Mouse (Mus musculus): ENCODE results near the gene Pxdn. TPM values are rescaled to one million over a fixed set of nuclear protein-coding genes. Genes with fewer than 3 reads are reported as not detected.

Pxdn gene
- total RNA-seq, 2 experiments from 2014 or later = 63.9 to 69.6 TPM

DNA sequence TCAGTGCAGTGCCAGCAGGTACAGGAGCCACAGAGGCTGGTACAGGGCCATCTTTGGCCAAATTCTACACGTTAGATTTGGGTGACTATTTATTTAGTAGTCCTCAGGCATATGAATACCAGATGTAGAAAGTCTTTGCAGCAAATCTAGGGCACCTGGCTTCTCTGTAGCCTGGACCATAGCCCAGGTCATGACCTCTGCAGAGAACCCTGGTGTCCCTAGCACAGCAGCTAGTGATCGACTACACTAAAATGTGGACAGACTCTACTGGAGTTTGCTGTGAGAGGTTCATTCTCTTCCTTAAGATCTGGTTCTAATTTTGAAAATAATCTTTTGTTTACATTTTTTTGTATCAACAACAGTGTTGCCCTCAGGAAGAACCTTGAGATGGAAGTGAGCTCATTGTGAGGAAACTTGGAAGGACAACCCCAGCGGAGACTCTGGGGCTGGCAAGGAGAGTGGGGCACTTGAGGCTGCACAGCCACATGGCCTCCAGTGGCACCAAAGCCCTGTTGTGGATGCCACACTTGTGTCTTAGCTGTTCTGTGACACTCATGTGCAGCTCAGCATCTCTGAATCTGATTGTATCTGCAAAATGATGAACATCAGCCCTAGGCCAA lies 90.4 kb downstream of the Pxdn start:
- DNase-seq = no peak

GRCm38 (mm10) chr12:30029111-30029510 lies 91.7 kb downstream of the Pxdn start:
- DNase-seq = no peak

GRCm38 (mm10) chr12:30030571-30030970 lies 93.2 kb downstream of the Pxdn start:
- DNase-seq = no peak

GRCm38 (mm10) chr12:30034681-30035080 lies 97.3 kb downstream of the Pxdn start:
- no peak for DNase-seq

- no peak for DNase-seq
Measured at GRCm38 (mm10) chr12:30035406-30035805, 98.0 kb downstream of the Pxdn start.

- no peak for DNase-seq
Measured at GRCm38 (mm10) chr12:30035841-30036568, 98.6 kb downstream of the Pxdn start.

- DNase-seq = peak in 1 of 2 experiments; percentile 14
Measured at GRCm38 (mm10) chr12:30036569-30037055, 99.2 kb downstream of the Pxdn start.

- peak; percentile 37 to 45 for DNase-seq
Measured at GRCm38 (mm10) chr12:30039565-30039964, 102.2 kb downstream of the Pxdn start.

GRCm38 (mm10) chr12:30040150-30040549 lies 102.7 kb downstream of the Pxdn start:
- peak in 1 of 2 experiments; percentile 23 for DNase-seq

DNA sequence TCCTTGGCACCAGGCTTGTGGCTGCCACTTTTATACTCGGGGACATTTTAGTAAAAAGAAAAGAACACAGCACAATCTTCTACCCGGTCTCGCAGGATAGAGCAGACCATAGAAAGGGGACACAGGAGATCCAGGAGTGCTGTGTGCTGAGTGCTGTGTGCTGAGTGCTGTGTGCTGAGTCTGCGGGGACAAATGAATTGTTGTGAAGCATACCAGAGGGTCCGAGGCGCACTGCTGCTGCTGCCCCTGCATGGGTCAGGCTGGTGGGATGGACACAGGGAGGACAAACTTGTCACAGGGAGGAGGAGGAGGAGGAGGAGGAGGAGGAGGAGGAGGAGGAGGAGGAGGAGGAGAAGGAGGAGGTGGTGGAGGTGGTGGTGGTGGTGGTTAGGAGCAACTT lies 111.4 kb downstream of the Pxdn start:
- DNase-seq = no peak

GRCm38 (mm10) chr12:30049818-30050217 lies 112.4 kb downstream of the Pxdn start:
- DNase-seq = no peak

DNA sequence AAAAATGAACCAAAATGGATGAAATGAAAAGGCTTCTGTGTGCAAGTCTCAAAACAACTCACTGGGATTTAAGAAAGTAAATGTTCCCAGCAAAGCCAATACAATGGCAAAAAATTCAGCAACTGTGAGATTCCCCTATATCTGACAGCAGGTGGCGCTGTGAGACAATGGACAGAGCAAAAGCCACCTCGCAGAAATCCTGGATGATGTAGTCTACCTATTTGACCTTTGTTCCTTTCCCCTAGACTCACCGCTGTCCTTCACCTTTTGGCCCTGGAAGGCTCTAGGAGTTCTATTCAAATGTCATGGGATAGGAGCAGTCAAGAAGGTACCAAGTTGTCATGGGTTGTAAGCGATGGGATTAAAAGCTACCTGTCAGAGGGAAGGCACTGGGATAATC lies 112.8 kb downstream of the Pxdn start:
- peak in 1 of 2 experiments; percentile 51 for DNase-seq

GRCm38 (mm10) chr12:30054761-30055540 lies 117.5 kb downstream of the Pxdn start:
- DNase-seq = no peak

DNA sequence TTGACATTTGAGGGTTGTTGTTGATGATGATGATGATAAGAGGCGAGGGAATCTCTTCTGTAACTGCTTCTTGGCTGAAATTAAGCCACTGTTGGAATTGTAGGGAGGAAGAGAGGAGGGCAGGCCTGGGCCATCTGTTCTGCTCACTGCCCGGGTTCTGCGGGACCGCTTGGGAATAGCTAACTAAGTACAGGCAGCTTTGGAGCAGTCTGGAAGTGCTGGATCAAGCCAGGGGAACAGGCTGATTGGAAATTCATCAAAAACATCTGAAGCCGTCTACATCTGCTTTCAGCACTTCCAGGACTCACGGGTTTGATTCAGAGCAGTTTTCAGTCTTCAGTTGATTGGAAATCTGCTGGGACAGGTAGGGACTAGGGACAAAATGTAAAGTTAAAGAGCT lies 120.6 kb downstream of the Pxdn start:
- DNase-seq = no peak

DNA sequence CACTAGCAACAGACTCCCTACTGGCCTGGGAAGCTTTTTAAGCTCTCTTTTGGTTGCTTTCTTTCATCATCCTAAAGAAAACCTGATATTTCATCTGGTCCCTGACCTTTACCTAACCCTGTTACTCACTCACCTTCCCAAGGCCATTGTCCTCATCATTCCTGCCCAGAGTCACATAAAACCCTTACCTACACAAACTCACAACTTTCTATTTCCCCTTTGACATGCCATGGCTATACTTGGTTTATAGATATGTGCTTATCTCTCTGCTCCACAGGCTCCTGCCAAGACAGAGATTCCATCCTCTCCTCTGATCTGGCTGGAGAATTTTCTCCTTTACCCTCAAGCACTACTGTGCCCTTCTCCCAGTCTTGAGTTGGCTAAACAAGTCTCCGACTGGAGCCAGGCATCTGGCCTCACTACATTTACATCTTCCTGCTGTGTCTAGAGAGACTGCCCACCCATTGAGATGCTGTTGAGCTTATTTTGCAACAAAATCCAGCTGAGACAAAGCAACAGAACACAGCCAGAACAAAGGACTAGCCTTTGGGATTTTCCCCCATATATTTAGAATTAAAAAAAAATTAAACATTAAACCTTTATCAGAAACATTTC lies 124.2 kb downstream of the Pxdn start:
- no peak for DNase-seq

- no peak for DNase-seq
Measured at GRCm38 (mm10) chr12:30062118-30062505, 124.7 kb downstream of the Pxdn start.

Other genes with a start within 250 kb of the Pxdn start
- gene Tpo, start 195.0 kb downstream of the Pxdn start, total RNA-seq (2021) = under 1 TPM; 0.10 to 0.23 TPM

Data from layer of hippocampus, postnatal 36 days (tissue).